Mouse (Mus musculus) adipose tissue, adult 10 weeks (tissue): ENCODE measurements around the gene Trpc6. TPM values are rescaled to one million over a fixed set of nuclear protein-coding genes. Genes with fewer than 3 reads are reported as not detected.

Experiments
- polyA plus RNA-seq: library from polyadenylated mRNA; stranded (reverse); fragments of 350-450 nt; fragmentation: Illumina TruSeq; extraction: RNeasy Lipid Tissue Mini Kit (QIAGEN cat#74804); gene quantifications from one replicate; pipeline ENCODE4 v1.2.3, GENCODE M21; 2014; ENCODE audit warnings: low read depth, low replicate concordance

Gene Trpc6
- 0.61 TPM for polyA plus RNA-seq

DNA sequence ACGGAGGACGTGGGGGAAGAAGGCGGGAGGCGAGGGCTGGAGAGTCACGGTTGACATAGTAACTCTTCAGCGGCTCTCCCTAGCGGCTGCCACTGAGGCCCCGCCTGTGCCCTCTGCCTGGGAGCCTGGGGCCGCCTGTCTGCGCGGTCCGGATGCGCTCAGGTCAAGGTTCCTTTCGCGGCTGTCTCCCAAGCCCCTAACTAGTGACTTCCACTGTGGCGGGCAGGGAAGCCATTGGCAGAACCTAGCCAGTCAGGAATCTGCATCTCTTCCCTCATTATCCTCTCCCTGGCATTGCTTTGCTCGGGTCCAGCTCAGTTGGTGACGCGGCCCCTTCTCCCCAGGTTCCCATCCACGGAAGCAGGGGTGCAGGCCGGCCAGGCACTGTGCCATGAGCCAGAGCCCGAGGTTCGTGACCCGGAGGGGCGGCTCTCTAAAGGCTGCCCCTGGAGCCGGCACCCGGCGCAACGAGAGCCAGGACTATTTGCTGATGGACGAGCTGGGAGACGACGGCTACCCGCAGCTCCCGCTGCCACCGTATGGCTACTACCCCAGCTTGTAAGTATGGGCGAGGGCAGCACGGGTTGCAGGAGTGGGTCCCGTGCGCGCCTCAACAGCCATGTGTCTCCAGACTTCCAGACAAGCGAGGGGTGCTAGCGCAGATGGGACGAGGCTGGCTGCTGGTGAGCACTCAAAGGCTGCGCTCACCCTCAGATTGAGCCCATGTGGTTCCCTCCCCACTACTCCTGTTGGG is at the start of gene Trpc6:
Trpc6 (plus strand) TSS at position 102 of the 754 bp plus-strand sequence.

